Mouse (Mus musculus): ENCODE measurements at regions not wholly inside any gene's neighbourhood (a gene's known extent, or its start where the extent isn't known, plus 50 kb on each side); places are given as distances from the start of the nearest gene placed in this dataset.

DNA sequence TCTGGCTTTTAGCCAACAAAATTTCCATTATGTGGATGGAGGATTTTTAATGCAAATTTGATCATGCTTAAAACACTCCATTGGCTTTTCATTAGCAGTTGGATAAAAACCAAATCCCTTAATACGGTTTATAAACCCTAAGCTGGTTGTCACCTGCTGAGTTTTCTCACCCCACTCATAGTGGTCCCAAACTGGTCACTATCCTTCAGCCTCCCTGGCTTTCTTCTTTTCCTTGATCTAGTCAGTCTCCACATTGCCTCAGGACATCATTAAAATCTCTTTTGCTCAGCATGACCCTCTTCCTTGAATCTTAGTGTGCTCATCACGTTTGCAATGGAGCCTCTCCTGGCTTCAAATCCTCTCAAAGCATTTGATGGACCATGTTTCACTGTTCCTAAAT lies 340.9 kb upstream of the Cntn3 start:
- ATAC-seq (replicated peaks in 1 of 2; ENCODE audit: insufficient read depth in 1 of 2, low FRiP score in 2 of 2, low TSS enrichment in 1 of 2, low read depth in 1 of 2, poor library complexity in 2 of 2, severe bottlenecking in 2 of 2): no peak

- ATAC-seq (replicated peaks in 1 of 2; ENCODE audit: insufficient read depth in 1 of 2, low FRiP score in 2 of 2, low TSS enrichment in 1 of 2, low read depth in 1 of 2, poor library complexity in 2 of 2, severe bottlenecking in 2 of 2): no peak
These were observed 331.1 kb upstream of the Cntn3 start for GRCm38 (mm10) chr6:102903960-102904359.

DNA sequence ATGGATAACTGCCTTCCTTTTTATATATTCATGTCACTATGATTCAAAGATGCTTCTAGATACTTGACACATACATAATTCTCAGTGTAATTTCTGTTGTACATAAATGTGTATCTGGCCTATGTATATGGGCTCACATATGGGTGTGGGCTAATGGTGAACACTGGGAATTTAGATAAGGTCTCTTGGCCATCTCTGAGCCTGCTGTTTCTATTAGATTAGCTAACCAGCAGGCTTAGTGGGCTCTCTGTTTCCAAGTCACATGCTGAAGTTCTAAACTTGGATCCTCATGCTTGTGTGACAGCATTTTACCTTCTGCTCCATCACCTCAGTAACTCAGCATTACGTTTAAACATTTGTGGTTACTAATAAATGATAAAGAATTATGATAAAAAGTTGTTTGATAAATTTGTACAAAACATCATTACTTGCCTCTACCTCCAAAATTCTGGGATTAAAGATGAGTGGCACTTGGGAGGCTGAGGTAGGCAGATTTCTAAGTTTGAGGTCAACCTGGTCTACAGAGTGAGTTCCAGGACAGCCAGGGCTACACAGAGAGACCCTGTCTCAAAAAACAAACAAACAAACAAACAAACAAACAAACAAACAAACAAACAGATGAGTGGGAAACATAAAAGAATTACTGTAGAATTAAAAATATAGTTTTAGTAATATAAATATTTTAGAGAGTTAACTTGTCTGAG lies 327.7 kb upstream of the Cntn3 start:
- ATAC-seq (replicated peaks in 1 of 2; ENCODE audit: insufficient read depth in 1 of 2, low FRiP score in 2 of 2, low TSS enrichment in 1 of 2, low read depth in 1 of 2, poor library complexity in 2 of 2, severe bottlenecking in 2 of 2): no peak

- no peak for ATAC-seq (replicated peaks in 1 of 2; ENCODE audit: insufficient read depth in 1 of 2, low FRiP score in 2 of 2, low TSS enrichment in 1 of 2, low read depth in 1 of 2, poor library complexity in 2 of 2, severe bottlenecking in 2 of 2)
These were observed 295.5 kb upstream of the Cntn3 start for GRCm38 (mm10) chr6:102868404-102868803.

GRCm38 (mm10) chr6:102844507-102844906 lies 271.6 kb upstream of the Cntn3 start:
- peak in 1 of 2 experiments; percentile 42; a peak in 1 of 4 replicates for ATAC-seq (replicated peaks in 1 of 2; ENCODE audit: insufficient read depth in 1 of 2, low FRiP score in 2 of 2, low TSS enrichment in 1 of 2, low read depth in 1 of 2, poor library complexity in 2 of 2, severe bottlenecking in 2 of 2)

DNA sequence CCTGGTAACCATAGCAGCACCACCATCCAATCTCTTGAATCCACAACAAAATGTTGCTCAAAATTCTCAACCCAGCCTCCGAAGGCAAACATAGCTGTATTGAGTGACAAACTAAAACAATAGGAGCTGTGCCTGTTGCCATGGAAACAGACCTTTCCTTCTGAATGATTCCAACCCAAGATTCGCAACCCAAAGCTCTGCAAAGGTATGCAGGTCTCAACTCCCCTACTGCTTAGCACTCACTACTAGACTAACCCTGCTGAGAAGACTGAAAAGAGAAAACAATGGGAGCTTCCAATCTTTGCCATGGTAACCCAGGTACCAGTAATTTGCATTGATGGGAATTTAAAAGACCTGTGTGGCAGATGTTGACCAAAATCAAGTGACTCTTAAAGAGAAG lies 260.2 kb upstream of the Cntn3 start:
- ATAC-seq (replicated peaks in 1 of 2; ENCODE audit: insufficient read depth in 1 of 2, low FRiP score in 2 of 2, low TSS enrichment in 1 of 2, low read depth in 1 of 2, poor library complexity in 2 of 2, severe bottlenecking in 2 of 2): no peak
